Mouse (Mus musculus) cerebellum, adult 2 months (tissue): ENCODE measurements around the gene Sik3.

Source experiments
- CTCF ChIP-seq: fragments of 200-500 bp; IDR thresholded peaks from 2 replicates; pipeline ENCODE4 v1.5.1; 2011; ENCODE audit warnings: low read depth, mild to moderate bottlenecking, control low read depth, low read length, moderate library complexity, borderline replicate concordance; ENCODE audit not compliant: insufficient read depth
- POLR2A ChIP-seq: fragments of 200-500 bp; IDR thresholded peaks from 2 replicates; pipeline ENCODE4 v1.6.1; 2011; ENCODE audit warnings: low read length, control low read depth, borderline replicate concordance; ENCODE audit not compliant: insufficient read depth

DNA sequence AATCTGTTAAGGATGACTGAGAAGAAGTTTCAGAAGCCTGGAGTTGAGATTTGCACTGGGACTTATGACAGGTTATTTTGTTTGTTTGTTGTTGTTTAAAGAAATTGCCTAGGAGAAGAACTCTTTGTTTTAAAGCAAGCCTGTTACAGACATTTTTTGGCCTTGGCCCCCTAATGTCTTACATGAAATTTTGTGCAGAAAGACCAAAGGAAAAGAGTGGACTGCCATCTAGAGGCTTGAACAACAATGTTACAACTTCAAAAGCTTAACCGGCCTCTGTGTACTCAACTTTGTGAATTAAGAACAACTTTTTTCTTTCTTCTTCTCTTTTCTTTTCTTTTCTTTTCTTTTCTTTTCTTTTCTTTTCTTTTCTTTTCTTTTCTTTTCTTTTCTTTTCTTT lies 179.0 kb downstream of the Sik3 start:
- peak; percentile 41; the same call in 1 of the 2 replicates for TF ChIP-seq CTCF
- TF ChIP-seq POLR2A: no peak
